Mouse (Mus musculus): ENCODE measurements around the gene Cks2.
"Not testable (repeated sequence)": the region's sequence is repeated elsewhere in the genome, so short reads cannot be mapped to it uniquely, and the experiment has no call there.

Gene Cks2

DNA sequence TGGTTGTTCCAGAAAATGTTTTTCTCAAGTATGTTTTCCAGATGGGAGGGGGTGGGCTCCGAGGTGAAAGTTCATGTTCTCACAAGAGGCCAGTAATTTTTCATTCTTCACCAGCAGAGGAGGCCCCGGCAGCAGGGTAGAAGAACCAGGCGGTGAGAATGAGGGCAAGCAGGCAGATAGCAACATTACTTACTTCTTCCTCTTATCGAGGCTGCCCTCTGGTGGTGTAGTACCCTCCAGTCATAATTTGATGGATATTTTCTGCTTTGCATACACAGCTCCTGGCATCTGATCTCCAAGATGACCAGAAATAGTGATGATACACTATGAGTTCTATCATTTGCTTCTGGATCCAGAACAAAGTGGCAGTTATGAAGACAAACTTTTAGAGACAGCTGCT is 6.1 kb upstream of the Cks2 start:
- DNase-seq (ENCODE audit: low spot score) = no peak

- no peak for DNase-seq (ENCODE audit: low spot score)
Observed at GRCm38 (mm10) chr13:51641424-51641823, 3.6 kb upstream of the Cks2 start.

DNA sequence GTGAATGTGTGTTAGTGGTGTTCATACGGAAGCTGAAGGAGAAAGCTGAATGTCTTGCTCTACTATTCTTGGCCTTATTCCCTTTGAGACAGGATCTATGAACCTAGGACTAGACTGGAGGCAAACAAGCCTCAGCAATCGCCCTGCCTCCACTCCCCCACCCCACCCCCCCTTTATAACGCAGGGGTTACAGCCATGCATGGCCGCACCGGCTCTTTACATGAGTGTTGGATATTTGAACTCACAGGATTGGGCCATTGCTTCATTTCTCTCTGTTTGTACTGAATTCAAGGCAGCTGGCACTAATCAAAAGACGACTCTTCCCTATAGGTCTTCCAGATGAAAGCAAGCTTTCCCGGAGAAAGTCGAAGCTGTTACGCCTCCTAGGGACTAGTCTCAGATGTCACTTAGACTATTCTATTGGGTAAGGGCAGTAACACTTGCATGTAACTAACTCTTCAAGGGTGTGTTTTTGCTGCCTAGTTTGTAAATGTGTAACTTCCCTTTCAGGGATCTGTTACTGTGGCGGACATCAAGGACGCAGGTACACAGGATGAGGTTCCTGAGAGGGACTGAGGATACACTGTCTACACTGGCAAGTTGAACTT is 2.8 kb upstream of the Cks2 start:
- DNase-seq (ENCODE audit: low spot score) = no peak

DNA sequence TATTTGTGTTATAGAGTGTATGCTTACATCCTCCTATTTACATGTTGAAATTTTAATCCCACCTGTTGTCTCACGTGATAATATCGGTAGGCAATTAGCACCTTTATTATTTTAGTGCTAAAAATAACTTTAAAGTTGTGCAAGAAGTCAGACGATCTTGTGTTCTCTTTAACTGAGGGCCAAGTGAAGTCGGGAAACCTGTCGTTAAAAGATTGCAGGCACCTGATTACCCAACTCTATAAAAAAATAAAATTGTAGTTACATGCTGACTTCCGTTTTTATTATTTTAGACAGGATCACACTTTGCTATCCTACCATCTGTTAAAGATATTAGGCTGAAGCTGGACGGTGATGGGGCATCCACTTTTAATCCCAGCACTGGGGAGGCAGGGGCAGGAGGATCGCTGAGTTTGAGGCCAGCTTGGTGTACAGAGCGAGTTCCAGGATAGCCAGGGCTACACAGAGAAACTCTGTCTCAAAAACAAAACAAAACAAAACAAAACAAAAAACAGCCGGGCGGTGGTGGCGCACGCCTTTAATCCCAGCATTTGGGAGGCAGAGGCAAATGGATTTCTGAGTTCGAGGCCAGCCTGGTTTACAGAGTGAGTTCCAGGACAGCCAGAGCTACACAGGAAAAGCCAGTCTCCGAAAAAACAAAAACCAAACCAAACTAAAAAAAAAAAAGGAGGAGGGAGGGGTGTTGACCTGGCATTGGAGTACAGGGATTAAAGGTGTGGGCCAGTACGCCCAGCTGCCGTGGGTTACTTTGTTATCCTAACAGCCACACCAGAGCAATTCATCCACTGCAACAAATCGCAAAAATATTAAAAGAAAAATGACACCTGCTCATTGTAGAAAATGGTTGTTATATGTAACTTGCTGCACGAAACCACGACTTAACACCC is 856 bp upstream of the Cks2 start:
- DNase-seq (ENCODE audit: low spot score) = no peak

GRCm38 (mm10) chr13:51645872-51646271 is 840 bp downstream of the Cks2 start:
- no peak for DNase-seq (ENCODE audit: low spot score)

- no peak for DNase-seq (ENCODE audit: low spot score)
Observed at GRCm38 (mm10) chr13:51646362-51647027, 1.5 kb downstream of the Cks2 start.

- DNase-seq (ENCODE audit: low spot score) = no peak
Observed at GRCm38 (mm10) chr13:51647770-51648169, 2.7 kb downstream of the Cks2 start.

DNA sequence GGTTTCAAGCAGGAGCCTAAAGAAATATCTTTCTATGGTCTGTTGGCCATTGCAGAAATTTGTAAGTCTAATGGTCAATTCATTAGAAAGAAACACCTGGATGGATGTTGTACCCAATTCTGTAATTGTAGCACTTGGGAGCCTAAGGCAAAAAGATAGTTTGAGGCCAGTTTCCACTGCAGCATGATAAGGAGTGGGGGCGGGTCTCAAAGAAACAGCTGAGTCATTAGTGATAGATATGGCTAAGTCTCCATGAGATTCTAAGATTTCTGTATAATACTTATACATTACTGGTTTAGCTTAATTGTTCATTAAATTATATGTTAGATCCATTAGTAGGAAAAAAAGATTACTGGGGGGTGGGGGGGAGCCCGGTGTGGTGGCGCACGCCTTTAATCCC is 3.2 kb downstream of the Cks2 start:
- DNase-seq (ENCODE audit: low spot score) = no peak

DNA sequence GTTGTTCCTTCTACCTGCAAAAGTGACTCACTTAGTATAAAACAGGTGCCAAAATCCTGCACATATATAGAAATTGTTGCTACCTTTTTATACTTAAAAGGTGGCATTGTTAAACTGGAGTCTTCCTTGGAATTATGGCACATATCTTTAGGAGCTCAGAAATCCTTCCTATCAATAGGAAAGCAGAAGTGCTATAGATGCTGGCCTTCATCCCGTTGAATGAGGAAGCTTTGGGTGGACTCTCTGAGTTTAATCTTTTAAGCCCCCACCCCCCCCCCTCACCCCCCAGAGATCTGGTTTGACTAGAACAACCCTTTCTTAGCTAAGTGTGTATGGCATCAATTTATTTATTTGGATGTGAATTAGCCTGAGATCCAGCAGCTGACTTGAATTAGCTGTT is 4.7 kb downstream of the Cks2 start:
- DNase-seq (ENCODE audit: low spot score) = no peak

DNA sequence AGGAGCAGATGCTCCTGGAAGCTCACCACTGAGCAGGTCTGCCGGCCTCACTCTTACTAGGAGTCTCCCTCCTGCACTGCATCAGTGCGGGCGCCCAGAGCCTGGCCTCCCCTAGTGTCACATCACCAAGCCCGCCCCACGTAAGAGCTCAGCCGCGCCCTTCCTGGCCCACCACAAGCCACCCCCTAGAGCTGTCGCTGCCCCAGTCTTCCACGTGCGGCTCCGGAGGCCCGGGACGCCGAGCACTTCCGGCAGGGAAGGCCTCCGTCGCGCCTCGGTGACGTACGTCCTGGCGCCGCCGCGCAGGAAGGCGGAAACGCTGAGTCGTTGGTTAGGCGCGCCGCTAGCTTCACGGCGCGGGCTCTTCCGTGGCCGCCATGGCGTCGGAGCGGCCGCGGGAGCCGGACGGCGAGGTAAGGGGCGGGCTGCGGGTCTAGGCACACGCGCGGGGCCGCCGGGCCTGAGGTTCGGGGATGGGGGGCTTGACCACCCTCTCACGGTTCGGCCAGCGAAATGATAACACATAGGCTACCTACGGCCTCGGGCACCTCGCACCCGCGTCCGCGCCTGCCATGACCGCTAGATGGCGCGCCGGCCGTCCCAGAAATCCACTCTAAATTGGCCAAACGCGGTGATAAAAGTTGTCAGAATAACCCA is 6.5 kb downstream of the Cks2 start, which contains the start of gene Secisbp2:
Gene Secisbp2 (plus strand): TSS at position 290 of the 657 bp plus-strand sequence.
- peak; percentile 85 for DNase-seq (ENCODE audit: low spot score)

- no peak for DNase-seq (ENCODE audit: low spot score)
Observed at GRCm38 (mm10) chr13:51653159-51653558, 8.1 kb downstream of the Cks2 start.

- no peak for DNase-seq (ENCODE audit: low spot score)
Observed at GRCm38 (mm10) chr13:51653961-51654360, 8.9 kb downstream of the Cks2 start.

DNA sequence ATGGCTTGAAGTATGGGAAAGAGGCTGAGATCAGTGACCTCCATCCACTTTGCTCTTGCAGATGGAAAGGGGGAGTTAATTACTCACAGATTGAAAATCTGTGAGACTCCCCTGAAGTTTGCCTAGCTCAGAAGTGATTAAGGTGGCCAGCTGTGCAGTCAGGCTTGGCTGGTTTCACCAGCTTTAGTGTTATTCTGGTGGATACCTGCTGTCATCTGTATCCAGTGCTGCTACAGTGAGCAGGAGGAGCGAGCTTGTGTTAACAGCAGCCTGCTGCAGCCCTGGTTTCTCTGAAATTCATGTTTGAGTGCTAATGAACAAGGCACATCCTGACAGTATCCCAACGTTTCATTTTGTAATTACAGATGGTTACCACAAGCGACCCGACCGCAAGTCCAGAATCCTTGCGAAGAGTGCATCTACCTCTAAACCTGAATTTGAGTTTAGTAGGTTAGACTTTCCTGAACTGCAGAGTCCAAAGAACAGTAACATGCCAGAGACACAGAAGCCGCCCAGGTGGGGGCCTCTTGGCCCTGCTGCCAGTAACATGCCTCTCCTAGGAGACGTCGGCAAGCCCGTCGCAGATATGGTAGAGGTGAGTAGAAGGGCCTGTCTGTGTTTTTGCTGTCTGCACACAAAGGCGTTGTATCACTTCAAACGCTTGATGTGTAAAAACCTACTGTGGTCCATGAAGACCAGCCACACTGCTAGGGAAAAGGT is 11.6 kb downstream of the Cks2 start:
- DNase-seq (ENCODE audit: low spot score) = no peak

- DNase-seq (ENCODE audit: low spot score) = no peak
Observed at GRCm38 (mm10) chr13:51658094-51658493, 13.1 kb downstream of the Cks2 start.

- no peak for DNase-seq (ENCODE audit: low spot score)
Observed at GRCm38 (mm10) chr13:51659573-51659972, 14.5 kb downstream of the Cks2 start.

- DNase-seq (ENCODE audit: low spot score) = no peak
Observed at GRCm38 (mm10) chr13:51663561-51663960, 18.5 kb downstream of the Cks2 start.

- DNase-seq (ENCODE audit: low spot score) = not testable (repeated sequence)
Observed at GRCm38 (mm10) chr13:51668195-51668594, 23.2 kb downstream of the Cks2 start.

DNA sequence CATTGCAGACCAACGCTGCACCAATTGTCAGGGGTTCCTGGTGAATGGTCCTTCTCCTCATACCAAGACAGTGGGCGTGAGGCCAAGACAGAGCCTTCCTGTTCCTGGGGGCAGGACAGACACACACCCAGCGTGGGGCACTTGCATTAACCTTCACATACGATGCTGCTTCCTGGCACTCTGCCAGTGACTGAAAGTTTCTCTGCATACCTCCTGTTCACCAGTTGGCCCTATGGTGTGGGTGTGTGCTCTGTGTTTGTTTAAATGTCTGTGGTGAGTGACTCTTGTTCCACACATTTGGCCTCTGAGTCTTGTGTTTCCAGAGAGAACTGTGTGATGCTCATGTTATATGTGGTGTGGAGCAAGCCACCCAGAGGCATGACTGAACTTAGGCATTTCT is 31.6 kb downstream of the Cks2 start:
- no peak for DNase-seq (ENCODE audit: low spot score)

GRCm38 (mm10) chr13:51677041-51677440 is 32.0 kb downstream of the Cks2 start:
- no peak for DNase-seq (ENCODE audit: low spot score)

DNA sequence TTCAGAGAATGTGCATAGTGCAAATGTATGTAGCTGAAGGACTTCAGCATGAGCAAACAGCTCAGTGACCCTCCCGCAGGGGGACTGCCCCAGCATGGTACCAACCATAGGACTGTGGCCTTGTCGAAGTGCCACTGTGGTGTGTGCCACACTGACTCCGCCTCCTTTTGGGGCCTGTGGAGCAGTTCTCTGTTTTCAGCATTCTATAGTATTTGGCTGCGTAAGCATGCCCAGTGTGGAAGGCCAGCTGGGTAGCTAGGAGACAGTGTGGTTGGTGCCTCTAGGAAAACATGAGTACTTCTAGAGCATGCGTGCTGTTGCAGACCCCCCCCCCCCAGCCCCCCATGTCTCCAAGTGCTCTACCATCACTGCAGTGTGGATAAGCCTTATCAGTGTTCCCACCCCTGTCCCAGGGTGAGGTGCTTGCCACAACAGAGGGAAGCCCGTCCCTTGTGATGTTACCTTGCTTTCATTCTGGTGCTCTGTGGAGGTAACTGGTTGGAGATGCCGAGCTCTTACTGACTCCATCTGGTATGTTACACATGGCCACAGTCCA is 32.7 kb downstream of the Cks2 start:
- DNase-seq (ENCODE audit: low spot score) = no peak

DNA sequence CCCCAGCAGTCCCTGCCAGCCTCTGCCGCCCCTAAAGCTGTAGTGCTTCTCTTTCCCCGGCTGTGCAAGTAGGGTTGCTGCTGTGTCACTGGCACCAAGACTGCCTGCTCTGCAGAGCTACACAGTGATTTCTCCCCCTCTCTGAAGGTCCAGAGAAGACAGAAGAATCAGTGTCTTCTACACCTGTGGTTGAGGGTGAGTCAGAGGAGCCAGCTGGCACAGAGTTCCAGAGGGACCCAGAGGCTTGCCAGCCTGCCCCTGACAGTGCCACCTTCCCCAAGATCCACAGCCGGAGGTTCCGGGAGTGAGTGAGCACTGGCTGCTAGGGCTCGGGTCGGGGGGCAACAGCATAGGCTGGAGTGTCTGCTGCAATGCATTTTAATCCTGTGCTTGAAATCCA is 33.7 kb downstream of the Cks2 start:
- no peak for DNase-seq (ENCODE audit: low spot score)
